Mouse (Mus musculus): ENCODE data around the gene Cog5. TPM values are rescaled to one million over a fixed set of nuclear protein-coding genes. Genes with fewer than 3 reads are reported as not detected.
A peak's percentile ranks its signal among the peaks of the same experiment; 100 is the strongest.

Gene Cog5
- total RNA-seq, 2 experiments from 2014 or later = 46.0 to 49.1 TPM

- DNase-seq (ENCODE audit: low spot score in 2 of 2) = no peak
Measured at GRCm38 (mm10) chr12:31936657-31937300, 282.1 kb downstream of the Cog5 start.

GRCm38 (mm10) chr12:31937613-31938012 lies 282.9 kb downstream of the Cog5 start:
- no peak for DNase-seq (ENCODE audit: low spot score in 2 of 2)

GRCm38 (mm10) chr12:31938391-31938997 lies 283.8 kb downstream of the Cog5 start:
- DNase-seq (ENCODE audit: low spot score in 2 of 2) = no peak

GRCm38 (mm10) chr12:31939026-31939425 lies 284.4 kb downstream of the Cog5 start:
- no peak for DNase-seq (ENCODE audit: low spot score in 2 of 2)

GRCm38 (mm10) chr12:31943020-31943654 lies 288.5 kb downstream of the Cog5 start:
- no peak for DNase-seq (ENCODE audit: low spot score in 2 of 2)

- no peak for DNase-seq (ENCODE audit: low spot score in 2 of 2)
Measured at GRCm38 (mm10) chr12:31944405-31944804, 289.7 kb downstream of the Cog5 start.

GRCm38 (mm10) chr12:31947476-31947875 lies 292.8 kb downstream of the Cog5 start:
- no peak for DNase-seq (ENCODE audit: low spot score in 2 of 2)

- no peak for DNase-seq (ENCODE audit: low spot score in 2 of 2)
Measured at GRCm38 (mm10) chr12:31948101-31949000, 293.7 kb downstream of the Cog5 start.

- DNase-seq (ENCODE audit: low spot score in 2 of 2) = peak; percentile 83 to 92
Measured at GRCm38 (mm10) chr12:31949193-31949741, 294.6 kb downstream of the Cog5 start.

GRCm38 (mm10) chr12:31949759-31950658 lies 295.3 kb downstream of the Cog5 start, which contains the start of gene Hbp1:
Gene Hbp1, minus strand, starts transcription at chr12:31950535.
- DNase-seq (ENCODE audit: low spot score in 2 of 2) = peak; percentile 82 to 94

- peak; percentile 51 to 82 for DNase-seq (ENCODE audit: low spot score in 2 of 2)
Measured at GRCm38 (mm10) chr12:31950659-31951031, 296.0 kb downstream of the Cog5 start.

GRCm38 (mm10) chr12:31955843-31956242 lies 301.2 kb downstream of the Cog5 start:
- DNase-seq (ENCODE audit: low spot score in 2 of 2) = no peak

- no peak for DNase-seq (ENCODE audit: low spot score in 2 of 2)
Measured at GRCm38 (mm10) chr12:31964074-31964473, 309.4 kb downstream of the Cog5 start.

- no peak for DNase-seq (ENCODE audit: low spot score in 2 of 2)
Measured at GRCm38 (mm10) chr12:31965517-31966212, 311.0 kb downstream of the Cog5 start.

- DNase-seq (ENCODE audit: low spot score in 2 of 2) = no peak
Measured at GRCm38 (mm10) chr12:31966405-31966804, 311.7 kb downstream of the Cog5 start.

- DNase-seq (ENCODE audit: low spot score in 2 of 2) = no peak
Measured at GRCm38 (mm10) chr12:31967536-31967935, 312.9 kb downstream of the Cog5 start.

GRCm38 (mm10) chr12:31969111-31969510 lies 314.4 kb downstream of the Cog5 start:
- no peak for DNase-seq (ENCODE audit: low spot score in 2 of 2)

- no peak for DNase-seq (ENCODE audit: low spot score in 2 of 2)
Measured at GRCm38 (mm10) chr12:31971547-31971946, 316.9 kb downstream of the Cog5 start.

- DNase-seq (ENCODE audit: low spot score in 2 of 2) = peak; percentile 54 to 65
Measured at GRCm38 (mm10) chr12:31973473-31974172, 319.0 kb downstream of the Cog5 start.
